Mouse (Mus musculus): ENCODE measurements at regions not wholly inside any gene's neighbourhood (a gene's known extent, or its start where the extent isn't known, plus 50 kb on each side); places are given as distances from the start of the nearest gene placed in this dataset.

GRCm38 (mm10) chr4:152996641-152997040 is 486.0 kb downstream of the Ajap1 start:
- TF ChIP-seq CTCF (IDR thresholded peaks at IDR 0.05; ENCODE audit: low read depth, low read length), result no peak
- TF ChIP-seq POLR2A (IDR thresholded peaks at IDR 0.05; ENCODE audit: extremely low read depth, insufficient read depth, low read length), result no peak

Measured in liver, adult 2 months (tissue).